Mouse (Mus musculus) stomach, postnatal 0 days (tissue): ENCODE measurements at regions not wholly inside any gene's neighbourhood (a gene's known extent, or its start where the extent isn't known, plus 50 kb on each side); places are given as distances from the start of the nearest gene placed in this dataset.

Experiments
- CTCF ChIP-seq: IDR thresholded peaks from 2 replicates; pipeline ENCODE4 v1.5.1; 2016; ENCODE audit warnings: antibody characterized with exemption, low read depth, mild to moderate bottlenecking, moderate library complexity
- EP300 ChIP-seq: optimal IDR thresholded peaks from 2 replicates; pipeline ENCODE3; 2016; ENCODE audit warnings: antibody characterized with exemption

- TF ChIP-seq CTCF (no peak), EP300 (no peak)
Measured at GRCm38 (mm10) chr7:111242646-111243045, 159.8 kb upstream of the Eif4g2 start.
